Mouse (Mus musculus) lung, postnatal 25 days (tissue): Measurements from ENCODE around the gene Gm20489.

Experiments used
- DNase-seq: peaks from one replicate; pipeline ENCODE4 v3.0.0; 2022; ENCODE audit warnings: low spot score

Gm20489 gene

GRCm38 (mm10) chrX:101260441-101261325 lies 8.1 kb downstream of the Gm20489 start:
- no peak for DNase-seq

DNA sequence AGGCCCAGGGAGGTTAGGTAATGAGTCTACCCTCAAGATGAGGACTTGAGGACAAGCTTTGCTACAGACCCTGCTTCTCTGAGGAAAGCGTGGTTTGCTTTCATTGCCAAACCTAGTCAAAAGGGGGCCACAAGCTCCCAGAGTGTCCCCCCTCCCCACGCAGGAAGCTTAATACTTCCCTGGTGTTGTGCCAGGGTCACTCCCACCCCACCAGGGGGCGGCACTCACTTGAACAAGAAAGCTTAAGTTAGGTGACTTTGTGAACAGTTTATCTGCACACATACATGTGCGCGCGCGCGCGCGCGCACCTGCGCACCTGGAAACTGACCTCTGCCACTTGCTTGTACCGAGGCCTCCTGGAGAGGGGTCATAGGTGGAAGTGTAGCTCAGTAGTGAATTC lies 12.2 kb downstream of the Gm20489 start:
- no peak for DNase-seq

DNA sequence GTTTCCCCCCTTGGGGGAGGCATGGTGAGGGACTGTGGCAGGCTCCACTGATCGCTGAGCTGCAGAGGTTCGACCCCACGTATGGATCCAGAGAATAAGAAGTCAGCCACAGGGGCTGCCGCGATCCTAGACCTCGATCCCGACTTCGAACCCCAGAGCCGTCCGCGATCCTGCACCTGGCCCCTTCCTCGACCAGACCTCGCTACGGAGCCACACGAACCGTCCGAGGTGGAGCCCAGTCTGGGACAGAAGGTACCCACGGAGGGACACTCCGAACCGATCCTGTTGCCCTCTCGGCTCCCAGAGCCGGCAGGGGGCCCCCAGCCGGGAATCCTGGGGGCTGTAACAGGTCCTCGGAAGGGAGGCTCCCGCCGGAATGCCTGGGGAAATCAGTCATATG lies 14.1 kb downstream of the Gm20489 start:
- DNase-seq, result no peak

DNA sequence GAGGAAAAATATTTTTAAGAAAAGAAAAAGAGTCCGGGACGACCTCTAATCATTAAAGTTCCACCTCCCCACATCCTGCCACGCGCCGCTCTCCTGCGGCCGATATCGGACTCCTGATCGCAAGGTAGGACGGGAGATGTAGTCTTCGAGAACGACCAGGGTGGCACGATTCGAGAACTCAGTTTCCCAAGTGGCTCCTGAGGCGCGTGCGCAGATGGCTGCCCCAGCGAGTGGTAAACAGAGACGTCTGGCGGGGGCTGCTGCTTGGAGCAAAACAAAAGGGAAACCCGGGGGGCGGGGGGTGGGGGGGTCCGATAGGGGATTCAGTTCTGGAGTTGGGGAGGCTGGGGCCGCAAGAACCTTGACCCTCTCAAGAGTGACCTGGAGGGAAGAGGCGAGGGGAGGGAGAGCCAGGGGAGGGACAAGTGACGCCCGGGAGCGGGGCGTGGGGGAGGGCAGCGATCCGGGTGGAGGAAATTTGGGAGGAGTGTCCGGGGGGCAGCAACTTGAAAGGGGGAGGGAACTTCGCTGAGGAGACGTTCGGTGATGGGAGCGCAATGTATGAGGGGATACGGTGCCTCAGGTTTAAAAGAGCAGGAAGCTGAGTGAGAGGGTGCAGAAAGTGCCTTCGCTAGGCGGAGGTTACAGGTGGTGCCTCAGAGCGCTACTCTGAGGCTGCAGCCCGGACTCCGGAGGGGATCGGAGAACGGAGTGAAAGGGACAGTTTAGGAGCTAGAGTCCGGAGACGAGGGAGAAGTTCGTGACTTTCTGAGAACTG lies 14.7 kb downstream of the Gm20489 start, which contains the start of gene Foxo4:
Gene Foxo4, plus strand, starts transcription at position 577 of the 778 bp plus-strand sequence.
- DNase-seq, result peak; percentile 92

GRCm38 (mm10) chrX:101245011-101245410 lies 23.8 kb downstream of the Gm20489 start:
- DNase-seq, result no peak

DNA sequence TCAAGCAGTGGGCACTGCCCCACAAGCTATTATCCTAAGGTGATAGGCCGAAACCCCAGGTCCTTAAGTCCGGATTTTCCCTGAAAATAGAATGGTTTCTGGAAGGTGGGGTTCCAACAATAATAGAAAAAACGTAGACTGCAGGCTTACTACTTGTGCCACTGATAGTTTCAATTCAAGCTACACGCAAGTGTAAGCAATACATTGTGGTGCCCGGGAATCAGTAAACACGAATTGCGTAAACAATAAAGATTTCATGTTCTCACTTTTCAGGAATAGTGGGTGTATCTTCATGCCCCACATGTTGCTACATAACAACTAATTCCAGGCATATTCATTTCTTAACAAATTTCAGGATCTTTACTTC lies 46.0 kb downstream of the Gm20489 start:
- no peak for DNase-seq

DNA sequence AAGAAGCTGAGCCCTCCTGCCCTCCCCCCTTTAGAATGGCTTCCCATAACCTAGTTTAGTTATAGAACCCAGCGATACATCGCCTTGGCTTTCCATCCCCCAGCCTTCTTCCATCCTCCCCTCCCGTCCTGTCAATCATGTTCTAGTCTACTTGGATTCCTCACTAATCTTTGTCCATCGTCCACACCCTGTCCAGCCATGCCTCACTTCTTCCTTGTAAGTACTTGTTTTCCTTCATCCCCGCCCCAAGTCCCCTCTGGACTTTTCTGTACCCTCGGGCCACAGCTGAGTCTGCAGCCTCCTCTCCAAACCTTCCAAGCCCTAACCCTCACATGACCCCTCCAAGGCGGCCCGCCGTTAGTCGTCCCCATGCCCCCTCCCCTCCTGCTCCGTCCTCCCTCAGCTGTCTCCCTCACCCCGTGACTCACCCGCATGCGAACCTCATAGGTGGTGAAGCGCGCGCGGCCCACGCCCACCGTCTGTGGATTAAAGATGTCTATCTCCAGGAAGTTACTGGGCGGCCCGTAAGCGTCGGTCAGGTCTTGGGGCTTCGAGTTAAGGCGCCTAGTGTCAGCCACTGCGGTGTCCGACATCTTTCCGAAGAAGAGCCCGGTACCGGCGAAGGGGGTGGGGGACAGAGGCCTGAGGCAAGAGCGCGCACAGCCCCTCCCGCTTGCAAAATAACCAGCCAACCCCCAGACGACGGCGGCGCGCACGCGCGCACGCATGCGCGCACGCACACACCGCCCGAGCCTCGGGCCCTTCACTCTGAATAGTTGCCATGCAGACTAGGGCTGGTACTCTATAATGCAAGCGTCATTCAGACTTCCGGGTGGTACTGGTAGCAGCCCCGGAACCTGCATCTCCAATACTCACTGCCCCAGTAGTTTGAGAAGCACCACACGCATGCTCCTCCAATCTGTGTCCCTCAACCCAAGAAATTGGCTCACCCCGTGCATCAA lies 46.7 kb downstream of the Gm20489 start, which contains the start of gene Snx12:
Gene Snx12, minus strand, starts transcription at position 730 of the 962 bp plus-strand sequence.
- peak; percentile 89 for DNase-seq
